ENCODE assay signal across 11 mouse cellular contexts in the genomic region with DNA sequence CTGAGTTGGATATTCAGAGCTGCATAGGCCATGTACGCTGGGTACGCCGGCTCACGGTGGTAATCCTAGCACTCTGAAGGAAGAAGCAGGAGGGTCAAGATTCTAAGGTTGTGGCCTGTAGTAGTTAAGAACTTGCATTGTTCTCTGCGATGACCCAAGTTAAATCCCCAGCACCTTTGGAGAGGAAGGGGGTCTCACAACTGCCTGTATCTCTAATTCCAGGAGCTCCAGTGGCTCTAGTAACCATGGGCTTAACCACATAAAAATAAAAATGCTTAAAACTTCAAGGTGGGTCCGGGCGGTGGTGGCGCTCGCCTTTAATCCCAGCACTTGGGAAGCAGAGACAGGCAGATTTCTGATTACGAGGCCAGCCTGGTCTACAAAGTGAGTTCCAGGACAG. TPM values are rescaled to one million over a fixed set of nuclear protein-coding genes. Genes with fewer than 3 reads are reported as not detected.
DNase-seq lines count a peak whose midpoint lies in the region; ATAC-seq and TF ChIP-seq lines count a peak whose summit lies in the region.
"Had no signal": no experiment of that assay in that cellular context is flagged by ENCODE, and none has a peak within 500 bp of the region (broad histone marks: within the 10 kb centered on the region; RNA-seq: fewer than 3 reads in every experiment).

No protein-coding gene starts in this region.

- no peak for ATAC-seq in heart, postnatal 0 days (ENCODE audit: insufficient read depth, low read depth)

- no peaks in the 10 kb centered on the region for H3K27me3 ChIP-seq in heart, postnatal 0 days (ENCODE audit: control insufficient read depth, insufficient read depth, low read length)
- H3K27me3 ChIP-seq in testis, adult 2 months (ENCODE audit: control insufficient read depth, insufficient read depth, low read length), result no peaks in the 10 kb centered on the region
- H3K27me3 ChIP-seq: hindbrain, embryonic 15.5 days; stomach, embryonic 15.5 days had no signal

- H3K4me2 ChIP-seq in heart, postnatal 0 days (ENCODE audit: low read depth, low read length), result no peak overlapping the region
- H3K4me2 ChIP-seq: hindbrain, embryonic 15.5 days; stomach, embryonic 15.5 days had no signal

- no peaks in the 10 kb centered on the region for H3K4me1 ChIP-seq in heart, postnatal 0 days (ENCODE audit: control insufficient read depth, insufficient read depth)
- no peaks in the 10 kb centered on the region; the same call in 1 of the 2 replicates for H3K4me1 ChIP-seq in testis, adult 2 months (ENCODE audit: control insufficient read depth, insufficient read depth, low read length)
- H3K4me1 ChIP-seq in embryonic fibroblast, embryonic 13.5 days (ENCODE audit: control insufficient read depth, insufficient read depth, low read length), result no peaks in the 10 kb centered on the region
- H3K4me1 ChIP-seq: hindbrain, embryonic 15.5 days; stomach, embryonic 15.5 days had no signal

- H3K36me3 ChIP-seq in heart, postnatal 0 days (replicated peaks; ENCODE audit: control insufficient read depth, insufficient read depth, low read length), result no peaks in the 10 kb centered on the region
- H3K36me3 ChIP-seq in testis, adult 2 months (ENCODE audit: control insufficient read depth, insufficient read depth, low read length), result no peaks in the 10 kb centered on the region
- H3K36me3 ChIP-seq: hindbrain, embryonic 15.5 days; stomach, embryonic 15.5 days had no signal

- 92% methylated on average over 10 of the region's 10 CpGs for WGBS in heart, postnatal 0 days

- peak; percentile 2 for DNase-seq in heart, postnatal 0 days (ENCODE audit: low spot score)
- DNase-seq in heart, adult 9 months (ENCODE audit: low spot score in 2 of 2), result no peak
- no peak for DNase-seq in testis, postnatal 10 days (ENCODE audit: low spot score)
- no peak for DNase-seq in layer of hippocampus, adult 18-20 months (ENCODE audit: low spot score in 2 of 2)
- no peak for DNase-seq in left cerebral cortex, adult 2 months (ENCODE audit: extremely low spot score in 1 of 2, low spot score in 2 of 2)
- DNase-seq: layer of hippocampus, adult 9-11 months had no signal

- TF ChIP-seq POLR2A in testis, adult 2 months (IDR thresholded peaks at IDR 0.05; ENCODE audit: control insufficient read depth, low read depth, low read length), result no peak
- TF ChIP-seq POLR2A in embryonic fibroblast, embryonic 13.5 days (IDR thresholded peaks at IDR 0.05; ENCODE audit: low read depth, low read length), result 0 out of 2 replicates have a peak, but pooled peaks have one; percentile 10

- TF ChIP-seq EP300 in heart, postnatal 0 days (IDR thresholded peaks at IDR 0.05; ENCODE audit: low read depth), result no peak

- intact Hi-C loops in left cerebral cortex, adult 2 months (cut with DNase I), result no loop called here

- no peak overlapping the region for H3K27ac ChIP-seq in heart, postnatal 0 days (ENCODE audit: low read depth)
- 0 out of 2 replicates have a peak overlapping the region, but pooled peaks have one; percentile 44 for H3K27ac ChIP-seq in testis, adult 2 months (ENCODE audit: control insufficient read depth, insufficient read depth, low read depth, low read length)
- H3K27ac ChIP-seq in embryonic fibroblast, embryonic 13.5 days (ENCODE audit: insufficient read depth, low read length), result no peak overlapping the region
- H3K27ac ChIP-seq in left cerebral cortex, adult 2 months, result no peak overlapping the region
- H3K27ac ChIP-seq: hindbrain, embryonic 15.5 days; stomach, embryonic 15.5 days had no signal

- no peaks in the 10 kb centered on the region for H3K9me3 ChIP-seq in heart, postnatal 0 days (replicated peaks; ENCODE audit: control insufficient read depth, low read length)
- H3K9me3 ChIP-seq: hindbrain, embryonic 15.5 days; stomach, embryonic 15.5 days had no signal

- H3K4me3 ChIP-seq in heart, postnatal 0 days (ENCODE audit: low read depth, low read length), result no peak overlapping the region
- H3K4me3 ChIP-seq in testis, adult 2 months (ENCODE audit: control insufficient read depth, low read depth, low read length), result no peak overlapping the region
- H3K4me3 ChIP-seq in embryonic fibroblast, embryonic 13.5 days (ENCODE audit: insufficient read depth, low read length), result no peak overlapping the region
- no peak overlapping the region for H3K4me3 ChIP-seq in left cerebral cortex, adult 2 months
- H3K4me3 ChIP-seq: hindbrain, embryonic 15.5 days; stomach, embryonic 15.5 days had no signal

- no peak overlapping the region for H3K9ac ChIP-seq in heart, postnatal 0 days (replicated peaks; ENCODE audit: low read depth, low read length)
- H3K9ac ChIP-seq: hindbrain, embryonic 15.5 days; stomach, embryonic 15.5 days had no signal

- TF ChIP-seq CTCF in heart, postnatal 0 days (IDR thresholded peaks at IDR 0.05; ENCODE audit: low read depth), result no peak
- no peak for TF ChIP-seq CTCF in testis, adult 2 months (IDR thresholded peaks at IDR 0.05; ENCODE audit: control insufficient read depth, insufficient read depth, insufficient replicate concordance, low read depth, low read length)
- TF ChIP-seq CTCF in embryonic fibroblast, embryonic 13.5 days (IDR thresholded peaks at IDR 0.05; ENCODE audit: borderline replicate concordance, insufficient read depth, low read length), result no peak
- TF ChIP-seq CTCF in left cerebral cortex, adult 2 months (IDR thresholded peaks at IDR 0.05), result no peak

RNA-seq across cellular contexts. Expression of gene Hist1h4n, which starts 1.7 kb away (rescaled TPM):
- 3,661 and 3,822 TPM in 2 replicates for total RNA-seq in heart, postnatal 0 days (2014; rRNA removed; ENCODE audit: low replicate concordance)
- 2.0 and 2.4 TPM in 2 replicates for polyA plus RNA-seq in heart, postnatal 0 days (2015; fragmentation: Nextera tagmentation; extraction: Ambion mirVana)
- polyA plus RNA-seq in testis, adult 2 months (2012; rRNA removed), result 32.2 and 38.8 TPM in 2 replicates
- polyA plus RNA-seq in embryonic fibroblast, embryonic 13.5 days (2011; ENCODE audit: insufficient read length, low read depth, missing spikeins), result 18.9 and 28.6 TPM in 2 replicates
- 10 to 100 TPM; 39.3 to 58.5 TPM for total RNA-seq in layer of hippocampus, adult 18-20 months (2021)
- total RNA-seq in left cerebral cortex, adult 2 months (2021), result 10 to 100 TPM; 18.7 to 21.6 TPM

RNA-seq across cellular contexts. Expression of gene Hist1h2ap, which starts 3.0 kb away (rescaled TPM):
- 1,615 and 1,927 TPM in 2 replicates for total RNA-seq in heart, postnatal 0 days (2014; rRNA removed; ENCODE audit: low replicate concordance)
- 664 and 726 TPM in 2 replicates for polyA plus RNA-seq in heart, postnatal 0 days (2015; fragmentation: Nextera tagmentation; extraction: Ambion mirVana)
- 7.4 and 12.0 TPM in 2 replicates for polyA plus RNA-seq in testis, adult 2 months (2012; rRNA removed)
- polyA plus RNA-seq in embryonic fibroblast, embryonic 13.5 days (2011; ENCODE audit: insufficient read length, low read depth, missing spikeins), result 18.2 and 27.0 TPM in 2 replicates
- total RNA-seq in layer of hippocampus, adult 18-20 months (2021), result 10 to 100 TPM in 1 of 2 experiments, not detected in 1; 24.8 TPM
- 10 to 100 TPM; 11.2 to 16.1 TPM for total RNA-seq in left cerebral cortex, adult 2 months (2021)

RNA-seq across cellular contexts. Expression of gene Hist1h2br, which starts 3.2 kb away (rescaled TPM):
- total RNA-seq in heart, postnatal 0 days (2014; rRNA removed; ENCODE audit: low replicate concordance), result 929 and 1,160 TPM in 2 replicates
- 5.2 and 6.5 TPM in 2 replicates for polyA plus RNA-seq in heart, postnatal 0 days (2015; fragmentation: Nextera tagmentation; extraction: Ambion mirVana)
- 26.8 and 30.6 TPM in 2 replicates for polyA plus RNA-seq in testis, adult 2 months (2012; rRNA removed)
- 1.9 TPM in 1 of 2 replicates, not detected in the other for polyA plus RNA-seq in embryonic fibroblast, embryonic 13.5 days (2011; ENCODE audit: insufficient read length, low read depth, missing spikeins)
- total RNA-seq in layer of hippocampus, adult 18-20 months (2021), result 10 to 100 TPM; 36.0 to 38.4 TPM
- total RNA-seq in left cerebral cortex, adult 2 months (2021), result 10 to 100 TPM; 27.0 to 39.1 TPM

RNA-seq across cellular contexts. Expression of gene Hist1h4m, which starts 18.8 kb away (rescaled TPM):
- total RNA-seq in heart, postnatal 0 days (2014; rRNA removed; ENCODE audit: low replicate concordance), result 1.1 and 2.7 TPM in 2 replicates
- polyA plus RNA-seq in heart, postnatal 0 days (2015; fragmentation: Nextera tagmentation; extraction: Ambion mirVana), result not detected in 2 replicates
- not detected in 2 replicates for polyA plus RNA-seq in testis, adult 2 months (2012; rRNA removed)
- not detected in 2 replicates for polyA plus RNA-seq in embryonic fibroblast, embryonic 13.5 days (2011; ENCODE audit: insufficient read length, low read depth, missing spikeins)
- total RNA-seq in layer of hippocampus, adult 18-20 months (2021), result 100 to 1,000 TPM; 262 to 266 TPM
- total RNA-seq in left cerebral cortex, adult 2 months (2021), result 100 to 1,000 TPM; 200 to 276 TPM
- polyA plus RNA-seq: hindbrain, embryonic 15.5 days; liver, adult 2 months had no signal

RNA-seq across cellular contexts. Expression of gene Hist1h2ao, which starts 20.1 kb away (rescaled TPM):
- not detected in 2 replicates for total RNA-seq in heart, postnatal 0 days (2014; rRNA removed; ENCODE audit: low replicate concordance)
- polyA plus RNA-seq in heart, postnatal 0 days (2015; fragmentation: Nextera tagmentation; extraction: Ambion mirVana), result not detected in 2 replicates
- polyA plus RNA-seq in testis, adult 2 months (2012; rRNA removed), result not detected in 2 replicates
- polyA plus RNA-seq in embryonic fibroblast, embryonic 13.5 days (2011; ENCODE audit: insufficient read length, low read depth, missing spikeins), result not detected in 2 replicates
- total RNA-seq in layer of hippocampus, adult 18-20 months (2021), result 10 to 100 TPM; 10.7 to 27.7 TPM
- total RNA-seq in left cerebral cortex, adult 2 months (2021), result 10 to 100 TPM; 11.2 to 25.1 TPM
- polyA plus RNA-seq: hindbrain, embryonic 15.5 days; liver, adult 2 months had no signal

Comparison
In these comparisons a context has a peak if more than half of its experiments do, and no peak if none do; other contexts are left out.
1. RNA of gene Hist1h4n, which starts 1.7 kb away (total RNA-seq): 3,661 to 3,822 TPM in heart, postnatal 0 days; 39.3 to 58.5 TPM in layer of hippocampus, adult 18-20 months and 18.7 to 21.6 TPM in left cerebral cortex, adult 2 months; every median in the first group is over 10 times any median in the second.
2. RNA of gene Hist1h2ap, which starts 3.0 kb away (total RNA-seq): 1,615 to 1,927 TPM in heart, postnatal 0 days; 24.8 TPM in layer of hippocampus, adult 18-20 months and 11.2 to 16.1 TPM in left cerebral cortex, adult 2 months; every median in the first group is over 10 times any median in the second.
3. RNA of gene Hist1h2br, which starts 3.2 kb away (total RNA-seq): 929 to 1,160 TPM in heart, postnatal 0 days; 27.0 to 39.1 TPM in left cerebral cortex, adult 2 months and 36.0 to 38.4 TPM in layer of hippocampus, adult 18-20 months; every median in the first group is over 10 times any median in the second.